Comparison of ENCODE assay signal across 7 mouse cellular contexts in the genomic region with DNA sequence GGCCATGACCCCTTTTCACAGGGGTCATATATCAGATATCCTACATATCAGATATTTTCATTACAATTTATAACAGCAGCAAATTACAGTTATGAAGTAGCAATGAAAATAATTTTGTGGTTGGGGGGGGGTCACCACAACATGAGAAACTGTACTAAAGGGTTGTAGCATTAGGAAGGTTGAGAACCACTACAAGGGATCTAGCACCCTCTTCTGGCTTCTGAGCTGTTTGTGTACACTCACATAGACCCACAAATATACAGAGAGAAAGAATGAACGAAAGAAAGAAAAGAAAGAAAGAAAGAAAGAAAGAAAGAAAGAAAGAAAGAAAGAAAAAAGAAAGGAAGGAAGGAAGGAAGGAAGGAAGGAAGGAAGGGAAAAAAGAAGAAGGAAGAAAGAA. TPM values are rescaled to one million over a fixed set of nuclear protein-coding genes. Genes with fewer than 3 reads are reported as not detected.
A peak's percentile ranks its signal among the peaks of the same experiment; 100 is the strongest.
DNase-seq lines count a peak whose midpoint lies in the region; ATAC-seq and TF ChIP-seq lines count a peak whose summit lies in the region.
"Not testable (repeated sequence)": the region's sequence is repeated elsewhere in the genome, so short reads cannot be mapped to it uniquely, and the experiment has no call there.

No protein-coding gene starts in this region.

- not testable (repeated sequence) for TF ChIP-seq POLR2A in MEL (IDR thresholded peaks at IDR 0.05; ENCODE audit: control insufficient read depth in 1 of 2, insufficient read depth in 1 of 2, low read depth in 1 of 2, low read length in 2 of 2, poor library complexity in 1 of 2); heart, adult 2 months (IDR thresholded peaks at IDR 0.05; ENCODE audit: insufficient read depth, low read depth, low read length); kidney, adult 2 months (IDR thresholded peaks at IDR 0.05; ENCODE audit: low read depth, low read length)

- H3K27ac ChIP-seq in MEL (ENCODE audit: control insufficient read depth, low read depth, low read length); heart, adult 2 months; kidney, adult 2 months (ENCODE audit: insufficient read depth, low read depth, low read length); layer of hippocampus, adult 2 months: not testable (repeated sequence)

- H3K9ac ChIP-seq in MEL (ENCODE audit: control insufficient read depth, low read depth, low read length, poor library complexity, severe bottlenecking); heart, adult 2 months (ENCODE audit: low read depth, low read length): not testable (repeated sequence)

- not testable (repeated sequence) for TF ChIP-seq EP300 in MEL (IDR thresholded peaks at IDR 0.05; ENCODE audit: low read depth in 1 of 2, low read length in 2 of 2); heart, adult 2 months (IDR thresholded peaks at IDR 0.05; ENCODE audit: insufficient read depth, low read depth, low read length)

- intact Hi-C loops in heart, adult 2 months (cut with DNase I): not testable (repeated sequence)

- peak; percentile 18 for TF ChIP-seq RAD21 in MEL (IDR thresholded peaks at IDR 0.05; ENCODE audit: low read depth, low read length)

- not testable (repeated sequence) for H3K27me3 ChIP-seq in MEL (ENCODE audit: control insufficient read depth in 1 of 2, insufficient read depth in 2 of 2, low read length in 2 of 2); Patski; heart, adult 2 months (ENCODE audit: control insufficient read depth, insufficient read depth, low read length); kidney, adult 2 months (replicated peaks; ENCODE audit: control insufficient read depth, insufficient read depth, low read length)

- not testable (repeated sequence) for ATAC-seq in Patski

- in situ Hi-C loops in Patski (cut with MboI; ENCODE audit: low pct_unique_long_range_greater_than_20kb): loop anchor here (5.0 kb wide), 1 partner anchor 92 kb away; no protein-coding TSS in a partner anchor

- peak in 1 of 3 experiments; percentile 11; a peak in 1 of 6 replicates for TF ChIP-seq CTCF in MEL (IDR thresholded peaks at IDR 0.05 in 2 of 3, conservative IDR thresholded peaks at IDR 0.05 in 1 of 3; ENCODE audit: control insufficient read depth in 1 of 3, insufficient read depth in 1 of 3, low read depth in 2 of 3, low read length in 3 of 3, poor library complexity in 1 of 3, severe bottlenecking in 1 of 3)
- TF ChIP-seq CTCF in Patski (IDR thresholded peaks at IDR 0.05): peak; percentile 35
- TF ChIP-seq CTCF in heart, adult 2 months (IDR thresholded peaks at IDR 0.05): peak; percentile 24; the same call in 1 of the 2 replicates
- TF ChIP-seq CTCF in kidney, adult 2 months (conservative IDR thresholded peaks at IDR 0.05; ENCODE audit: insufficient read depth, insufficient read length, low read depth, low read length): not testable (repeated sequence)
- TF ChIP-seq CTCF in layer of hippocampus, adult 2 months (conservative IDR thresholded peaks at IDR 0.05): peak; percentile 46

- DNase-seq in 416B (ENCODE audit: low read depth): peak; percentile 51
- DNase-seq in CD4-positive, CD25-positive, alpha-beta regulatory T cell, adult 2 months (ENCODE audit: low read depth, low spot score): peak; percentile 50
- DNase-seq in MEL (ENCODE audit: low read depth, low spot score); Patski (ENCODE audit: low read depth, low spot score); heart, adult 2 months; layer of hippocampus, adult 2 months (ENCODE audit: low spot score in 2 of 2): not testable (repeated sequence)
- peak; percentile 17 for DNase-seq in kidney, adult 2 months

- H3K4me3 ChIP-seq in MEL (ENCODE audit: control insufficient read depth in 1 of 2, insufficient read depth in 1 of 2, low read depth in 2 of 2, low read length in 2 of 2); heart, adult 2 months; kidney, adult 2 months (ENCODE audit: insufficient read depth, low read depth, low read length); layer of hippocampus, adult 2 months: not testable (repeated sequence)

- not testable (repeated sequence) for H3K36me3 ChIP-seq in MEL (ENCODE audit: control insufficient read depth in 1 of 2, insufficient read depth in 2 of 2, low read length in 2 of 2); heart, adult 2 months (ENCODE audit: control insufficient read depth, insufficient read depth, low read length); kidney, adult 2 months (ENCODE audit: control insufficient read depth, insufficient read depth, low read length)

- 94% methylated on average over 1 of the region's 1 CpGs for WGBS in heart, adult 2 months
- 96% methylated on average over 1 of the region's 1 CpGs for WGBS in kidney, adult 2 months

- CTCF ChIA-PET in Patski (lab: Charles Lee): interaction anchor here (1.2 kb wide), 1 partner anchor 82 kb away, joined by 4 read pairs; no protein-coding TSS in a partner anchor

- H3K79me2 ChIP-seq in MEL (ENCODE audit: control insufficient read depth, insufficient read depth, low read length, poor library complexity); heart, adult 2 months (replicated peaks; ENCODE audit: control insufficient read depth, insufficient read depth, low read length): not testable (repeated sequence)

- POLR2A ChIA-PET in Patski (lab: Charles Lee): not testable (repeated sequence)

- H3K4me1 ChIP-seq in MEL (ENCODE audit: control insufficient read depth in 1 of 2, insufficient read depth in 2 of 2, low read length in 2 of 2); heart, adult 2 months (ENCODE audit: control insufficient read depth, insufficient read depth, low read length); kidney, adult 2 months (ENCODE audit: control insufficient read depth, insufficient read depth, low read length): not testable (repeated sequence)

- not testable (repeated sequence) for H3K9me3 ChIP-seq in MEL (replicated peaks; ENCODE audit: insufficient read depth, low read length)

TF ChIP-seq in MEL, 35 proteins besides CTCF, POLR2A, EP300 and RAD21:
- peak; percentile 16 for TF ChIP-seq SMC3 (IDR thresholded peaks at IDR 0.05; ENCODE audit: low read depth, low read length)
TF ChIP-seq in MEL: peak in this region for 1; not testable (repeated sequence) for 34.

RNA-seq across cellular contexts. Expression of gene Lars2, which starts 17.4 kb away (rescaled TPM):
- total RNA-seq in MEL (2012; rRNA removed): 10,095 and 12,669 TPM in 2 replicates
- polyA plus RNA-seq in MEL (2012; ENCODE audit: insufficient read depth in 1 of 2, insufficient read length in 2 of 2, low read depth in 1 of 2, low replicate concordance in 2 of 2, missing spikeins in 1 of 2) (100 to 1,000 TPM; 634 to 684 TPM), Patski (2021) (679 TPM)
- 100 to 1,000 TPM; 147 to 397 TPM for total RNA-seq in heart, adult 2 months (2021)
- 906 and 1,534 TPM in 2 replicates for polyA plus RNA-seq in heart, adult 2 months (2012; rRNA removed)
- polyA plus RNA-seq in kidney, adult 2 months (2012; rRNA removed): 432 and 1,036 TPM in 2 replicates
- 100 to 1,000 TPM in 1 of 2 experiments, 10 to 100 TPM in 1; 74.0 to 101 TPM for total RNA-seq in layer of hippocampus, adult 2 months (2021)
